Mouse (Mus musculus): ENCODE data around the gene Unc5cl.

DNA sequence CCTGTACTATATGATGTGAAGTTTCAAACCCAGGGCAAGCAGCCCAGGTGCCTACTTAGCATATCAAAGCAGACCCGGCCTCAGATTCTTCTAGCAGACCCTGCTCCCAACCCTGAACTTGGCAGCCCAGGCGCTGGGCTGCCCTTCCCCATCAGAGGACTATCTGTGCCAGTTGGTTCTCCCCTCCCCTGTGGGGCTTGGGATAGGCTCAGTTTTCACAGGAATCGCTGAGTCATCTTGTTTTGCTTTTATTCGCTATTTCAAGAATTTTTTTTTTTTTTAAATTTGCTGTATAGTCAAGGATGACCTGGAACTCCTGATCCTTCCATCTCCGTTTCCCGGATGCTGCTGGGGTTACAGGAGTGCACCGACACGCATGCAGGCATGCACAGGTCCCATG lies 7.0 kb upstream of the Unc5cl start:
- no peak for TF ChIP-seq CTCF (IDR thresholded peaks at IDR 0.05)
- TF ChIP-seq EP300 (IDR thresholded peaks at IDR 0.05): no peak

Measured in lung, postnatal 0 days (tissue).